Mouse (Mus musculus) c-Kit-positive CD71-positive TER-119-negative erythroid progenitor cells, embryonic 14.5 days (primary cell): ENCODE results near the gene Kat2b.
A peak's percentile ranks its signal among the peaks of the same experiment; 100 is the strongest.
"Not testable (repeated sequence)": the region's sequence is repeated elsewhere in the genome, so short reads cannot be mapped to it uniquely, and the experiment has no call there.

ENCODE experiments used
- DNase-seq: peaks from one replicate; pipeline ENCODE4 v3.0.0-alpha.2; 2013; ENCODE audit warnings: low read depth

The Kat2b gene

GRCm38 (mm10) chr17:53570361-53570875 lies 3.8 kb downstream of the Kat2b start:
- DNase-seq, result peak; percentile 57

GRCm38 (mm10) chr17:53570932-53571331 lies 4.3 kb downstream of the Kat2b start:
- DNase-seq, result not testable (repeated sequence)

- no peak for DNase-seq
Measured at GRCm38 (mm10) chr17:53573019-53573556, 6.4 kb downstream of the Kat2b start.

- DNase-seq, result no peak
Measured at GRCm38 (mm10) chr17:53577151-53577550, 10.5 kb downstream of the Kat2b start.

- no peak for DNase-seq
Measured at GRCm38 (mm10) chr17:53577754-53578153, 11.1 kb downstream of the Kat2b start.

- DNase-seq, result no peak
Measured at GRCm38 (mm10) chr17:53578249-53578648, 11.6 kb downstream of the Kat2b start.

- no peak for DNase-seq
Measured at GRCm38 (mm10) chr17:53578776-53579175, 12.1 kb downstream of the Kat2b start.

- DNase-seq, result no peak
Measured at GRCm38 (mm10) chr17:53579612-53580011, 13.0 kb downstream of the Kat2b start.

- no peak for DNase-seq
Measured at GRCm38 (mm10) chr17:53580237-53580636, 13.6 kb downstream of the Kat2b start.

- DNase-seq, result no peak
Measured at GRCm38 (mm10) chr17:53582026-53582585, 15.4 kb downstream of the Kat2b start.

- DNase-seq, result no peak
Measured at GRCm38 (mm10) chr17:53582805-53583204, 16.1 kb downstream of the Kat2b start.

- no peak for DNase-seq
Measured at GRCm38 (mm10) chr17:53583846-53584579, 17.4 kb downstream of the Kat2b start.

- no peak for DNase-seq
Measured at GRCm38 (mm10) chr17:53587074-53587851, 20.6 kb downstream of the Kat2b start.

GRCm38 (mm10) chr17:53588097-53588855 lies 21.6 kb downstream of the Kat2b start:
- no peak for DNase-seq

- DNase-seq, result no peak
Measured at GRCm38 (mm10) chr17:53590110-53590509, 23.4 kb downstream of the Kat2b start.

GRCm38 (mm10) chr17:53591910-53592309 lies 25.2 kb downstream of the Kat2b start:
- no peak for DNase-seq

- no peak for DNase-seq
Measured at GRCm38 (mm10) chr17:53594590-53594989, 27.9 kb downstream of the Kat2b start.

GRCm38 (mm10) chr17:53595527-53595926 lies 28.9 kb downstream of the Kat2b start:
- peak; percentile 45 for DNase-seq

GRCm38 (mm10) chr17:53596314-53596882 lies 29.7 kb downstream of the Kat2b start:
- peak; percentile 71 for DNase-seq

GRCm38 (mm10) chr17:53596941-53597790 lies 30.5 kb downstream of the Kat2b start:
- DNase-seq, result no peak
